Mouse (Mus musculus) embryo, embryonic 9.5 days (tissue): ENCODE measurements around the gene Izumo4.
A peak's percentile ranks its signal among the peaks of the same experiment; 100 is the strongest.

ENCODE experiments used
- DNase-seq: peaks from one replicate; pipeline ENCODE4 v3.0.0-alpha.2; 2017; ENCODE audit errors: extremely low spot score

Izumo4 gene

DNA sequence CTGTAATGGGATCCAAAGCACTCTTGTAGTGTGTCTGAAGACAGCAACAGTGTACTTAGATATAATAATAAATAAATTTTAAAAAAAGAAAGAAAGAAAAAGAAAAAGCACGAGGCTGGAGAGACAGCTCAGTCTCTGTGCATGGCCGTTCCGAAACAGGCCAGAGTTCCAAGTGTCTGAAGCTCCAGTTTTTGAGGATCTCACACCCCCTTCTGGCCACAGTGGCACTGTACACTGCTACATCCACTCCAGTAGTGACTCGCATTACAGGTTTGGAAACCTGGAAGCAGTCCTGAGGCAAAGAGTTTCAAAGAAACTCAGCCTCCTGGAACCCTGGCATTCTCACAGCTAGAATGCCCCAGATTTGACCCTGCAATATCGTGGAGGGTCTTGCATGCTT, 14.1 kb upstream of the Izumo4 start:
- no peak for DNase-seq

DNA sequence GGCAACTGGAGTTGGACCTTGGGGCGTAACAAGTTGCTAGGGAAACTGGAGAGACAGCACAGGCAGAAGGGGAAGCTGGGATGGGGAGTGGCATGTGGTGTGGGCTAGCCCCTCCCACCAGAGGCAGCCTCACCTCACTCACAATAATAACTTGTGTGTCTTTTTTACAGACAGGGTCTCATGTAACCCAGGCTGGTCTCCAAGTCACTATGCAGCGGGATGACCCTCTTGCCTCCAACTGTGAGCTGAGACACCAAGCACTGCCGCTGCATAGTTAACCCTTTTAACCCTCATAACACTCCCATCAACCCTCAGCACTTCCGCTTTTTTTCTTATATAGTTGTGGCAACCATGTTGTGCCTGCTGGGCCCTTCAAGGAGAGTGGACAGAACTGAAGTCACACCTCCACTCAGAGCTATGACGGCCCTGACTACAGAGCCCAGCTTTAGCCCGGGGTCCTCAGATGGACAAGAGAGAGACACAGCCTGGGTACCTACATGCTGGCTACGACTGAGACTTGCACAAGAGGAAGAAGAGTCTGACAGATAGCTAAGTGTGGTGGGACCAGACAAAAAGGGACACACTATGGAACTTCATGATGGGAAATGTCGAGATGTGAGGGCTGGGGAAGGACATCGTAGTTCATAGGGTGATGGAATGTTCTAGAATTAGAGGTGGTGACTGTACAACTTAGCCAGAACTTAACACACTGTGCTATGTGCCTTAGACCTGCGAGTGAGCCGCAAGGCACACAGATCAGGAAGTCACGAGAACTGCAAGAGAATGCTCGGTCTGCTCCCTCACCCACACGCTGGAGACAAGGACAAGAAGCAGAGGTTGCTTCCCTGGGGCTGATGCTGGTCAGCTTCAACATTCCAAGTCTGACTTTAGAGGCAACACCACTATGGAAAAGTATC, 9.5 kb upstream of the Izumo4 start:
- DNase-seq, result no peak

- no peak for DNase-seq
Observed at GRCm38 (mm10) chr10:80693401-80694045, 8.5 kb upstream of the Izumo4 start.

- no peak for DNase-seq
Observed at GRCm38 (mm10) chr10:80694159-80694938, 7.6 kb upstream of the Izumo4 start.

- DNase-seq, result no peak
Observed at GRCm38 (mm10) chr10:80695186-80695585, 6.8 kb upstream of the Izumo4 start.

- DNase-seq, result no peak
Observed at GRCm38 (mm10) chr10:80695801-80696501, 6.0 kb upstream of the Izumo4 start.

- no peak for DNase-seq
Observed at GRCm38 (mm10) chr10:80696502-80697392, 5.2 kb upstream of the Izumo4 start.

DNA sequence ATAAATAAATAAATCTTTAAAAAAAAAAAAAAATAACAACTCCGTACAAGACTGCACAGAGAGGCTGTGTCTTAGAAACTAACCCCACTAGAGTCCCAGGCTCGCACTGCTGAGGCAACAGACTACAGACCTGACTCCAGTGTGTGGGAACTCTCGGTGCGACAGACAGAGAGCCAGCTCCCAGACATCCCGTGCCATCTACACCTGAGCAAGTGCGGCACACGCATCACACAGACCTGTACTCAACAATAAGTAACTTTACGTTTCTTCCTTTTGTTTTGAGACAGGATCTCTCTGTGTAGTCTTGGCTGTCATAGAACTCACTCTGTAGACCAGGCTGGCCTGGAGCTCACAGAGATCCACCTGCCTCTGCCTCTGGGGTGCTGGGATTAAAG, 4.6 kb upstream of the Izumo4 start:
- DNase-seq, result no peak

DNA sequence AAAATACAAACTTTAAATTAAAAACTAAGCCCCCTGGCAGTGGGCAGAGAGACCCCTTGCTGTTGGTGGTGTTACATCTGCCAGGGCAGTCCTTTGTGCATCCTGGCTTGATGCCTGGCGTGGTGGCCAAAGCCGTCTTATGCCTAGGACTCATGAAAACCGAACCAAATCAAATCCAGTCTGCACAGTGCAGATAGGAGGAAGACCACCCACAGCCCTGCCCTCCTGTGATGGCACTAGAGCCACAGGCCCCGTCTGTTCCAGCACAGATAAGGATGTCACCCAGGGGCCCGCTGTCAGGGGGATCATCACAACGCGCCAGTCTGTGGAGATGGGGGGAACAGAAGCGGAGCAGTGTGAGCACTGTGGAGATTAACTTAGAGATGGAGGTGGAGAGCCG, 4.2 kb upstream of the Izumo4 start:
- no peak for DNase-seq

DNA sequence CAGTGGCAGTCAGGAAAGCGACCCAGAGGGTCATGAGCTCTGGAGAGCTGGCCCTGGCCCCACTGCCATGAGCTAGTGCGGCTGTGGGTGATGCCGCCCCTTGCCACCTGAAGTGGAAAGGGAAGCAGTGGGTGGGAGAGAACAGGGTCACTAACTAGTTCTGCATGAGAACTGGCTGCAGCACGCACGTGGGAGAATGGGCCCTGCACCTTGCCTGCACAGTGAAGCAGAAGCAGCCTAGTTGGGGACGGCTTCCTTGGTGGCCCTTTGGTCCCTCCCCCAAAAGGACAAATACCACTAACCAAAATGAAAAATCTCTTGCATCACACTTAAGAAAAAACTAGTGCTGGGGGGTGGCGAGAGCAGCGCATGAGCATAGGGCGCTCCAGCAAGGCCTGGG, 3.4 kb upstream of the Izumo4 start:
- DNase-seq, result no peak

GRCm38 (mm10) chr10:80700038-80700504, 1.9 kb upstream of the Izumo4 start:
- DNase-seq, result no peak

- DNase-seq, result no peak
Observed at GRCm38 (mm10) chr10:80700732-80701131, 1.3 kb upstream of the Izumo4 start.

DNA sequence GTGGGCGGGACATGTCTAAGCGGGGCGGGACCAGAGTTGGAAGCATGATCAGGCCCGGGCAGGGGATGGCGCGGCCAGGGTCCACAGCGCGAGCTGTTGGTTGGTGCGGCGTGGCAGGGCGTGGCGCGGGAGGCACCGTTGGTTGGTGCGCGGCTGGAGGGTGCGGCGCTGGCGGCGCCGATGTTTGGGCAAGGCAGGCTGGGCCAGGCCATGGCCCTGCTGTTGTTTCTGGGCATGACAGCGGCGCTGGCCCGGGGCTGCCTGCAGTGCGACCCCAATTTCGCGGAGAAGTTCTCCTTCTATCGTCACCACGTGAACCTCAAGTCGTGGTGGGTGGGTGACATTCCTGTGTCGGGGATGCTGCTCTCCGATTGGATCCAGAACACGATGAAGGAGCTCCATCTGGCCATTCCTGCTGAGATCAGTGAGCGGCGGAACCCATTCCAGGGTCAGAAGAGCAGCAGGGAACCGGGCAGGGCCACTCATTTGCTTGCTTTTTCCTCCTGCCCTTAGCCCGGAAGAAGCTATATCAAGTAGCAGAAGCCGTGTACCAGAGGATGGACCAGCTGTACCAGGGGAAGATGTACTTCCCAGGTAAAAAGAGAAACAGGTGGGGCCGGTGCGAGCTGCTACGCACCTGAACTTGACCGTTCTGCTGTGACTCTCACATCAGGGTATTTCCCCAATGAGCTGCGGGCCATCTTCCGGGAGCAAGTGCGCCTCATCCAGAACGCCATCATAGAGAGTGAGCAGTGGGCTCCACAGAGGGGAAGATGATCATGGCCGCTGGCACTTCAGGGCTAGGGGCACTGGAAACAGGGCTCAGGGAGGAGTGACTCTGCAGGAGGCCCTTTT, 779 bp downstream of the Izumo4 start:
- DNase-seq, result peak; percentile 94

- no peak for DNase-seq
Observed at GRCm38 (mm10) chr10:80703643-80704042, 1.7 kb downstream of the Izumo4 start.

DNA sequence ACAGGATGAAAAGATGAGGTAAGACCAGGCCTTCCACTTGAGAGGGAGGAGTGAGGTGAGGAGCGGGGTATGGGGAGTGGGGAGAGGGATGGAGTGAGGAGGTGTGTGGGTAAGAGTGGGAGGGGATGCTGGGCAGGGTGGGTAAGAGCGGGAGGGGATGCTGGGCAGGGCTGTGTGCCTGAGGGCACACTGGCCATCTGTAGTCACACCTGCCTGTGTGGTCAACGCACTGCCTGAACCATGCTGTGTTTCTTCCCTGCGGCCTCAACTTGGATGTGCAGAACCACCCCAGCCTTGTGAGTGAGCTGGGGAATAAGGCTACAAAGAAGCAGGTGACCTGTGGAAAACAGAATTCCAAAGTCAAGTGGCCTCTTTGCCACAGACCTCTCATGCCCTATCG, 2.4 kb downstream of the Izumo4 start:
- DNase-seq, result no peak

DNA sequence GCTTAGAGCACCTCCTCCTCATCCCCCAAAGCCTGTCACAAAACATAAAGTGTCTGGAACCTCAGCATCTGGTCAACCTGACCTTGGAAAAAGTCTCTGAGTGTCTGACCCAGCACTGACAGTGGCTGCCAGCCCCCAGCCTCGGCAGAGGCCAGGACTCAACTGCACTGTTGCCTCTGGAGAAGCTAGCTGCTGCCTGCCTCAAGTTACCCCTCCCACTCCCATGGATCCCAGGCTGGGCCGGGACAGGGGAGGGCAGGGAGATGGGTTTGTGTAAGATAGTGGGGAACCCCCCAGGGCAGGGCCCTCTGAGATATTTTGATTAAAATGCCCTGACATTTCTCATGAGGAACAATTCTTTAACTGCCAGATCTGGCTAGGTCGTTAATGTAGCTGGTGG, 3.0 kb downstream of the Izumo4 start:
- no peak for DNase-seq

- no peak for DNase-seq
Observed at GRCm38 (mm10) chr10:80705479-80705878, 3.5 kb downstream of the Izumo4 start.

DNA sequence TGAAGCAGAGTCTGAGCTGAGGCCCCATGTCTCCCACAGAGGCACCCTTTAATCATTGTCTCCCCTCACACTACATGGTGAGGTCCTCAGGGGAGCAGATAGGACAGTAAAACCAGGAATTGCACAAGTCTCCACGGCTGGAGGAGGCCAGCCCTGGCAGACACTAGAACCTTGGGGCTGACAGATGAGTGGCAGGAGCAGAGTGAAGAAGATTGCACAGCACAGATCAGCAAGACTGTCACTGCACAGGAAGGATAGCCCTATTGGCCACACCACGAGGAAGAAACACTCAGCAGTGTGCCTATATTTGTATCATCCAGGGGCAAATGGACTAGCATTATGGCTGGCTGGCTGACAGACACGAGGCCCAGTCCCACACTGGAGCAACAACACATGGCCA, 8.8 kb downstream of the Izumo4 start:
- no peak for DNase-seq

- DNase-seq, result no peak
Observed at GRCm38 (mm10) chr10:80717281-80717680, 15.3 kb downstream of the Izumo4 start.
